Mouse (Mus musculus) cortical plate, adult 2 months (tissue): Measurements from ENCODE around the gene Nectin2.

Source experiments
- CTCF ChIP-seq: fragments of 200-500 bp; IDR thresholded peaks from 2 replicates; pipeline ENCODE4 v1.5.1; 2011; ENCODE audit warnings: mild to moderate bottlenecking, control low read depth, low read length; ENCODE audit not compliant: insufficient read depth; ENCODE audit errors: extremely low read depth
- POLR2A ChIP-seq: fragments of 200-500 bp; IDR thresholded peaks from 2 replicates; pipeline ENCODE4 v1.6.1; 2011; ENCODE audit warnings: mild to moderate bottlenecking, low read length, control low read depth; ENCODE audit not compliant: insufficient read depth; ENCODE audit errors: extremely low read depth

GRCm38 (mm10) chr7:19784764-19785535 lies 34.7 kb upstream of the Nectin2 start:
- no peak for TF ChIP-seq CTCF
- no peak for TF ChIP-seq POLR2A
